Mouse (Mus musculus) right cerebral cortex, postnatal 25 days (tissue): ENCODE results near the gene Mapk14.
A peak's percentile ranks its signal among the peaks of the same experiment; 100 is the strongest.

ENCODE experiments used
- DNase-seq: peaks from one replicate; pipeline ENCODE4 v3.0.0; 2022

Mapk14 gene

GRCm38 (mm10) chr17:28690776-28691686 is at the start of gene Mapk14:
TSS of gene Mapk14 (plus strand) at chr17:28691329.
- DNase-seq = peak; percentile 100

GRCm38 (mm10) chr17:28643697-28644096 is 47.4 kb upstream of the Mapk14 start:
- DNase-seq = no peak

- no peak for DNase-seq
Observed at GRCm38 (mm10) chr17:28644112-28644511, 47.0 kb upstream of the Mapk14 start.

- DNase-seq = no peak
Observed at GRCm38 (mm10) chr17:28646221-28646620, 44.9 kb upstream of the Mapk14 start.

- peak; percentile 54 for DNase-seq
Observed at GRCm38 (mm10) chr17:28648607-28649370, 42.3 kb upstream of the Mapk14 start.

- no peak for DNase-seq
Observed at GRCm38 (mm10) chr17:28650268-28650667, 40.9 kb upstream of the Mapk14 start.

GRCm38 (mm10) chr17:28657936-28658335 is 33.2 kb upstream of the Mapk14 start:
- DNase-seq = no peak

- no peak for DNase-seq
Observed at GRCm38 (mm10) chr17:28659564-28659963, 31.6 kb upstream of the Mapk14 start.

- no peak for DNase-seq
Observed at GRCm38 (mm10) chr17:28682311-28683084, 8.6 kb upstream of the Mapk14 start.

- DNase-seq = no peak
Observed at GRCm38 (mm10) chr17:28683601-28684000, 7.5 kb upstream of the Mapk14 start.

- DNase-seq = no peak
Observed at GRCm38 (mm10) chr17:28684631-28685030, 6.5 kb upstream of the Mapk14 start.

GRCm38 (mm10) chr17:28687354-28687753 is 3.8 kb upstream of the Mapk14 start:
- DNase-seq = no peak

- peak; percentile 65 for DNase-seq
Observed at GRCm38 (mm10) chr17:28689586-28690283, 1.4 kb upstream of the Mapk14 start, which contains the start of gene Slc26a8. TSS of gene Slc26a8 (minus strand) at chr17:28690233.

GRCm38 (mm10) chr17:28691687-28692340 is 685 bp downstream of the Mapk14 start:
- peak; percentile 48 for DNase-seq

- peak; percentile 54 for DNase-seq
Observed at GRCm38 (mm10) chr17:28692341-28692710, 1.2 kb downstream of the Mapk14 start.

- no peak for DNase-seq
Observed at GRCm38 (mm10) chr17:28693086-28693485, 2.0 kb downstream of the Mapk14 start.

- DNase-seq = no peak
Observed at GRCm38 (mm10) chr17:28694078-28694477, 2.9 kb downstream of the Mapk14 start.

- DNase-seq = no peak
Observed at GRCm38 (mm10) chr17:28694832-28695231, 3.7 kb downstream of the Mapk14 start.

- DNase-seq = no peak
Observed at GRCm38 (mm10) chr17:28696641-28697040, 5.5 kb downstream of the Mapk14 start.

- no peak for DNase-seq
Observed at GRCm38 (mm10) chr17:28697290-28698195, 6.4 kb downstream of the Mapk14 start.

GRCm38 (mm10) chr17:28698245-28698644 is 7.1 kb downstream of the Mapk14 start:
- no peak for DNase-seq
